Mouse (Mus musculus) monocyte, adult 5-6 weeks (primary cell): Measurements from ENCODE around the gene Vps13c. TPM values are rescaled to one million over a fixed set of nuclear protein-coding genes. Genes with fewer than 3 reads are reported as not detected.

Experiments
- ATAC-seq: fragments of 153-309, 156-312 bp; replicated peaks from 2 replicates; pipeline ENCODE4 v1.8.0; 2017; ENCODE audit warnings: mild to moderate bottlenecking; ENCODE audit not compliant: low TSS enrichment, insufficient number of reproducible peaks, severe bottlenecking, poor library complexity, low FRiP score
- total RNA-seq: library from RNA; stranded (forward); fragments of 200-1000, 200-491, 200-594 nt; gene quantifications from 3 replicates; pipeline ENCODE4 v1.2.3, GENCODE M21; 2017

The Vps13c gene
- 36.3 to 68.6 TPM (median 52.1 TPM) in 3 replicates for total RNA-seq

DNA sequence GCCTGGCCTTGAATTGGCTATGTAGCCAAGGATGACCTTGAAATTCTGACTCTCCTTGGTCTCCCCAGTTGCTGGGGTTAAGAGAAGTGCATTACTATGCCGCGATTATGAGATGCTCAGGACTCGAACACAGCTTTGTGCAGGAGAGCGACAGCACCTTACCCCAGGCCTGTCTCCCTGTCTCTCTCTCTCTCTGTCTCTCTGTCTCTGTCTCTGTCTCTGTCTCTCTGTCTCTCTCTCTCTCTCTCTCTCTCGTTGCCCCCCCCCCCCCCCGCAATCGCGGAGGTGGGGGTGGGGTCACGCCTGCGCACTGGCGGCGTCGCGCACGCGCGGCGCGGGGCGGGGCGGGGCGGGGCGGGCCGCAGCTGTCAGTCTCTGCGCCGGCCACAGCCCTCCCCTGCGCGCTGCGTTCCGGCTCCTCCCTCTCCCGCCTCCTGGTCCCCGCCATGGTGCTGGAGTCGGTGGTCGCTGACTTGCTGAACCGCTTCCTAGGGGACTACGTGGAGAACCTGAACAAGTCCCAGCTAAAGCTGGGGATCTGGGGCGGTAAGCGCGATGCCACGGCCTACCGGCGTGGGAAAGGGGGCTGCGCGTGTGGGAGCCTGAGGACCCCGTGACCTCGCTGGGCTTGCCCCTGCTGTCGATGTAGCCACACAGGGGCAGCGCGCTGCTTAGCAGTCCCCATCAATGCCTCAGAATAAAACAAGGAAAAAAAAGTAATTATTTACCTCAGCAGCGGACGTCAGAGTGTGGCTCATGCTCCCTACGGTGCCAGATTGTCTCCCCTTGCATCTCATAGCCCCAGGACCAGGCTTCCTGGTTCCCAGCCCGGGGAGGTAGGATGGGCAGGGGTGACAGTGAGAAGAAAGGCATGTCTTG lies at the start of gene Vps13c:
Gene Vps13c, plus strand, starts transcription at position 416 of the 879 bp plus-strand sequence.
- peak; percentile 76 for ATAC-seq

DNA sequence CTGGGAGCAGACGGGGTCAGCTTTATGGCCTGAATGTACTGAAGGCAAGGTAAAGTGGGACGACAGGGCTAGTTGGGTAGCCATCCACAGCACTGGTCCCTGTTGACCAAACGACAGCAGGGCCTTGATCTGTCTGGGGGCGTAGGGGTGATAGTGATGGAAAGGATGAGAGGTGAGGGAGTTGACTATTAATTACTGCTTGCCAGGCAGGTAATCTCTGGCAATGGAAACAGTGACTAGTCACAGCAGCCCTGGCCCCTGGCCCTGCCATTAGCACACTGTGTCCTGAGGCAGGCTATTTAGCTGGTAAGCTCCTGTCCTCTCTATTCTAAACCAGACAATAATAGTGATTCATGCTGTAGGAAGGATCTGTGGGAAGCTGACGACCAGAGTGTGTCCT lies 47.8 kb upstream of the Vps13c start:
- no peak for ATAC-seq

DNA sequence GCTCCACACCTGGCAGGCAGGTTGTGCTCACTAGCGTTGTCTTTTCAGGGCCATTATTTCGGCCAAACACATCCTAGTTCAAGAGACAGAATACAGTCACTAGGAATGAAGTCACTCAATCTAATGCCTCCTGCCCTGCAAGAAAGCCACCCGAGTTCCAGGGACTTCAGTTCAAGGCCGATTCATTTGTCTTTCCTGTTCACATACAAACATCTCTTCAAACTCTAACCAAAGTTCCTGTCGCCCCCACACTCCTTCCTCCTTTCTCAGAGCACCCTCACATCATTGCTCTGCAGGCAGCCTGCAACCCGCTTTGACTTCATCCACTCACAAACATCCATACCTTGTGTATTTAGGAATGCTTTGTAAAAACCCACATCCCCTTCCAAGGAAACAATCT lies 46.7 kb upstream of the Vps13c start:
- ATAC-seq: no peak

DNA sequence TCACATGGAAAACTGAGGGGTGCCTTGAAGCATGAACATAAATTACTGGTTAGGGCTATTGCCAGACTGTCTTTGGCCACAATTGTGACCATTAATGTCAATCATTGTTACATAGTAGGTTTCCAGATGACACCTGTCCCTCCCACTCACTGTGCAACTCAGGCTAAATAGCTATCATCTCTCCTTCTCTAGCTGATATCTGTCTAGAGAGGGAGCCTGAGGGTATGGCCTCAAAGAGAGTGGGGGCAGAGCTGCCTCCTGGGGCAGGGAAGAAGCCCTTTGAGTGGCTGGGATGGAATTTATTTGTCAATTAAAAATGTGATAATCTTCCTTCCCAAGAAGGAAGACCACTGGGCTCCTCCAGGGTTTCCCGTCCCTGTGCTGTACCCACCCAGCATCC lies 46.0 kb upstream of the Vps13c start:
- ATAC-seq: no peak

GRCm38 (mm10) chr9:67794668-67795067 lies 45.5 kb upstream of the Vps13c start:
- no peak for ATAC-seq

- no peak for ATAC-seq
Measured at GRCm38 (mm10) chr9:67795205-67795675, 45.0 kb upstream of the Vps13c start.

DNA sequence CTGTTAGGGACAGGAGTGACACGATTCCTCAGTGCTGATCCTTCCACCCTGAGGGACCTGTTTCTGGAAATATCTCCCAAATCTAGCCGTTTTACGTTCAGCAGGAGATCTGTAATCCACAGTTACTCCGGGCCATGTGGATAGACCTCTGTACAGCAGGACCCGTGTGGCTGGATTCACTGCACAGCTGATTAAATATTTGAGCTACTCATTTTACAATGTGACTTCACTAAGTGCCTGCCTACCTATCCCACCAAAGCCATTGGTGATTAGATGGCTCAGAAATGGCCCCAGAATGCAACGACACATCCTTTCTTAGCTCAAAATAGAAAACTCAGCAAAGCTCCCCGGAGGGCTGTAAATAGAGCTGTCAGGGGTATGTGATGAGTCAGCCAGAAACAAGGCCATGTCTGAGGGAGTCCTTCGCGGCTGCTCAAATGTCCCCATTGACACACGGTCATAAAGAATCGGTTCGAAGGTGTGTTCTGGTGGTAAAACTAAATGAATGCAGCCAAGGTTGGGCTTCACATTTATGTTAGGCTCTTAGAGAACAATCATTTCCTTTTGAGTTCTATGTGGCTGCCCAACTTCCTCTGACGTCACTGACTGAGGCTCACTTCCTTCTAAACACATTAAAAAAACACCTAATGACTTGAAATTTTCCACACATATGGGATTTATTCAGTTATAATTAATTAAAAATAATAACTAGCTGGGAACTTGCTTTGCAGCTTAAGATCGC lies 40.9 kb upstream of the Vps13c start:
- no peak for ATAC-seq

DNA sequence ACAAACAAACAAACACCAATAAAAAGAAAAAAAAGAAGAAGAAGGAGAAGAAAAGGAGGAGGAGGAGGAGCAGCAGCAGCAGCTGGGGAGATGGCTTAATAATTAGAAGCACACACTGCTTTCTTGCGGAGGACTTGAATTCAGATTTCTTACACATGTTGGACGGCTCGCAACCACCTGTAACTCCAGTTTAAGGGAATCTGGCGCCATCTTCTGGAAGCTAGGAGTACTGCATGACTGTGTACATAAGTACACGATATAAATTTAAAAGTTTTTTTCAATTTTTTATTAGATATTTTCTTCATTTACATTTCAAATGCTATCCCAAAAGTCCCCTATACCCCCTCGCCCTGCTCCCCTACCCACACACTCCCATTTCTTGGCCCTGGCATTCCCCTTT lies 38.0 kb upstream of the Vps13c start:
- ATAC-seq: no peak

- ATAC-seq: no peak
Measured at GRCm38 (mm10) chr9:67807000-67807399, 33.2 kb upstream of the Vps13c start.

DNA sequence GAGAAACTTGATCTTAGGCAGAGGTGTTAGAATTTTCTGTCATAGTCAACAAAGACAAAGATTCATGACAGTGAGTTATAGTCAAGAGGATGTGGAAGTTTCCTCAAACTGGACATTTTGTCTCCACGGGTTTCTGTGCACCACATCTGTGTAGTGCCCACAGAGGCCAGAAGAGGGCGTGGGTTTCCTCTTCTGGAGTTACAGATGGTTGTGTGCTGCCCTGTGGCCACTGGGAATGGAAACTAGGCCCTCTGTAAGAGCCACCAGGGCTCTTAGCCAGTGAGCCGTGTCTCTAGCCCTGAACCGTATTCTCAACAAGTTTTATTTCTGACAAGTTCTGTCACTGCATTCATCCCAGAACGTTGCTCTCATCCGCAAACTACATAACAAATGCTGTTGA lies 29.7 kb upstream of the Vps13c start:
- no peak for ATAC-seq

DNA sequence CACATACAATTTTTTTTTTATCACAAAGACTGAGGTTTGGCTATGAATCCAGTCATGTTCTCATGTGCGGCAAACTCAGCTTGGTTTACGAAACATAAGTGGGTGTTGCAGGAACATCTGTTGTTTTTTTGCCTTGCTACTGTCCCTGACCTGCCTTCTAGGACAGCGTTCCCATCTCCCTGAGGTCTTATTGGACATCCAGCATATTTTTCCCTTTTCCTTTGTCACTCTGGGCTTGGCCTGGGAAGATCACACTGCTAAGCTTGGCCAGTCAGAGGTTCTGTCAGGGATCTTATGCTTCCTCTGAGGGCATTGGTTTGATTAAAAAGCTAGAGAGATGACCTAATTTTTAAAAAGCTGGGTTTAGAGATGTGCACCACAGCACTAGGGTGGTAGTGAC lies 29.1 kb upstream of the Vps13c start:
- no peak for ATAC-seq

DNA sequence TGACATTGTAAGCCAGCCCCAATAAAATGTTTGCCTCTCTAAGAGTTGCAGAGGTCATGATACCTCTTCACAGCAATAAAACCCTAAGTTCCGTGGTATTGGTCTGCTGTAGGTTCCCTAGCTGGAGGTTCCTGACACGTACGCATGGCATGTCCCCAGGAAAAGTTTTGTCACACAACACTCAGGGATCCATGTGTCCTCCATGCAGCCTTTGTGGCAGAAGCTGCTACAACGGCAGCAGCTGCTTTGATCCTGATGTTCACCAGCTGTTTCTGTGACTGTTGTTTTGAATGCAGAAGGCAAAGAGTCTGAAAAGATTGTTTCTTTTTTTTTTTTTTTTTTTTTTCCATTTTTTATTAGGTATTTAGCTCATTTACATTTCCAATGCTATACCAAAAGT lies 27.0 kb upstream of the Vps13c start:
- ATAC-seq: no peak

- ATAC-seq: no peak
Measured at GRCm38 (mm10) chr9:67813665-67814337, 26.4 kb upstream of the Vps13c start.

DNA sequence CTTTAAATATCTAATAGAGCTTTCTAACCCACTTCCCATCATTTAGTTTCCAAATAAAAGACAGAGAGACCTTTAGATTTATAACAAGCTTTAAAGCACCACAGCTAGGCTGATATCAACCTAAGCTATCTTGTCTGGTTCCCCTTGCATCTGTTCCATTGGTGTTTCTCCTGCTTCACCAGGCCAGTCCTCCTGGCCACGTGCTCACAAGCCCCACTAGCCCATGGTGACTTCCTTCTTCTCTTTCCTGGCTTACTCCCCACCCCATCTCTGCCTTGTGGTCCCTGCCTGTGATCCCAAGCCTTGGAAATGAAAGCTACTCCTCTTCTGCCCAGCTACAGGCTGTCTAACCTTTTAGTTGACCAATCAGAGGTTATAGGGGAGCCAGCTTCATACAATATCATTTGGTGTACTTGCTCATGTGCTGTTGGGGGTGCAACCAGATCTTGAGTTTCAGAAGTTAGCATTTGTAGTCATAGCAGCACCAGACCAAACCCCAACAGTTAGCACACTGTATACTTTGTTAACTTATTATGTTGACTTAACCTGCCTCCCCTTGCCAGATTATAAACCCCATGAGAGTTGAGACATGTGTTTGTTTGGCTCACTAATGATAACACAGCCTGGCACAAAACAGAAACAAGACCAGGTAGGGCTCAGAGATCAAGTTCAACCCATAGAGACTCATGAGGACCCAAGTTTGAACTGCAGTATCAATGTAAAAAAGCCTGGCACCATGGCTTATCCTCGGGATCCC lies 23.8 kb upstream of the Vps13c start:
- ATAC-seq: no peak

GRCm38 (mm10) chr9:67817898-67818667 lies 22.1 kb upstream of the Vps13c start:
- ATAC-seq: no peak

DNA sequence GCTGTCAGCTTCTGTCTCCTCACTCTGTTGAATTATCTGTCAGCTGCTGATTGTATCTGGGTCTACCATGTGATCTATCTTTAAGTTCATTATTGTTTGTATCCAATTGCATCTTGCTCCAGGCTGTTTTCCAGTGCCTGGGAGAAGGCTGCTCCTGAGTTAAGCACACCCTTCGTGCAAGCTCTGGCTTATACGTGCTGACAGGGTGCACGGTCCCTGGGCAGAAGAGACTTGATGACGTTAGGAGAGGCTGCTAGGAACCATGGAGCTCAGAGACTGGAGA lies 21.6 kb upstream of the Vps13c start:
- ATAC-seq: no peak

GRCm38 (mm10) chr9:67823131-67823530 lies 17.1 kb upstream of the Vps13c start:
- no peak for ATAC-seq

DNA sequence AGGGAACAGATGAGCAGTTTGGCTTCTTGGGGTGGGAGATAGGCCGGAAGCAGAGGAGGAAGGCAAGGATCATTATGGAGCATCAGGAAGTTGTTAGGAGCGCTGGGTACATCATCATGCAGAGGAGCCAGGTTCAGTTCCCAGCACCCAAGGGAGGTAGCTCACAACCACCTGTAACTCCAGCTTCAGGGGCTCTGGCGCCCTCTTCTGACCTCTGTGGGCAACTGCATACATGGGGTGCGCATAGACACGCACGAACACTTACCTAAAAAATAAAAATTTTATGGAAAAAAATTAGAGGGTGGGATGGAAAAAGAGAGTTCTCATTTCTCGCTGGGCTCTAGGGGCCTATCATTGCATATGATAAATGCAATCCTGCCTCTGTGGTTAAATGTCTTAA lies 14.7 kb upstream of the Vps13c start:
- no peak for ATAC-seq
